Mouse (Mus musculus) CH12.LX (cell line): ENCODE data around the gene Rundc3b.

ENCODE experiments used
- BHLHE40 ChIP-seq: IDR thresholded peaks from 2 replicates; pipeline ENCODE4 v1.6.1; 2011; ENCODE audit warnings: mild to moderate bottlenecking, low read depth, low read length, improper control_type of control experiment
- CHD2 ChIP-seq: IDR thresholded peaks from 2 replicates; pipeline ENCODE4 v1.6.1; 2011; ENCODE audit warnings: low read length, improper control_type of control experiment
- CTCF ChIP-seq, 2 experiments: IDR thresholded peaks in 1 of 2; conservative IDR thresholded peaks in 1 of 2; 2 replicates each; pipeline ENCODE4 v1.5.1; 2011 to 2012; ENCODE audit warnings: low read depth in 2 of 2, low read length in 2 of 2, improper control_type of control experiment in 1 of 2, inconsistent platforms in 1 of 2, mild to moderate bottlenecking in 1 of 2, moderate library complexity in 1 of 2
- E2F4 ChIP-seq: IDR thresholded peaks from 2 replicates; pipeline ENCODE4 v1.6.1; 2011; ENCODE audit warnings: low read depth, low read length, improper control_type of control experiment; ENCODE audit not compliant: insufficient replicate concordance
- EP300 ChIP-seq: IDR thresholded peaks from 2 replicates; pipeline ENCODE4 v1.6.1; 2011; ENCODE audit warnings: low read length, improper control_type of control experiment
- POLR2A ChIP-seq: IDR thresholded peaks from 2 replicates; pipeline ENCODE4 v1.6.1; 2011; ENCODE audit warnings: low read depth, mild to moderate bottlenecking, improper control_type of control experiment, low read length
- RAD21 ChIP-seq: IDR thresholded peaks from 2 replicates; pipeline ENCODE4 v1.6.1; 2011; ENCODE audit warnings: low read depth, mild to moderate bottlenecking, low read length, improper control_type of control experiment, moderate library complexity
- SIN3A ChIP-seq: IDR thresholded peaks from 2 replicates; pipeline ENCODE4 v1.6.1; 2012; ENCODE audit warnings: low read length, improper control_type of control experiment, inconsistent platforms
- SMC3 ChIP-seq: IDR thresholded peaks from 2 replicates; pipeline ENCODE4 v1.6.1; 2011; ENCODE audit warnings: low read depth, low read length, improper control_type of control experiment
- USF1 ChIP-seq: IDR thresholded peaks from 2 replicates; pipeline ENCODE4 v1.6.1; 2014; ENCODE audit warnings: low read depth, mild to moderate bottlenecking, inconsistent platforms, low read length, improper control_type of control experiment

DNA sequence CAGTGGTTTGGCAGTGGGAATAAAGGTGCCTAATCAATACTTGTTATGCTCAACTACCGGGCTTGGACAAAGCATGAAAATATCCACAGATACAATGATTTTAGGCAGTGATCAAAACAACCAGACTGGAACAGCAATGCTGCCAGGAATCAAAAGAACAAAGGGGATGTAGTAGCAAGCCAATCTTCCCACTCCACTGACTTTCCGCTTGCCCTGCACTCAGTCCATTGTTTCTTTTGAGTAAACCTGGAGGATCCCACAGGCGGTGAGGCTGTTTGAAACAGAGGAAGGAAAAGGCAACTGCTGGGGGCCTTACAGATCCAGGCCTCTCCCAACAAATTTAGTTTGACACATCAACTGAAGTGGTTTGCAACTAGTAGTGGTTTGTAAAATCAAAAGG is 51.6 kb downstream of the Rundc3b start:
- TF ChIP-seq SIN3A (no peak), CTCF (conservative IDR thresholded peaks at IDR 0.05 in 1 of 2, IDR thresholded peaks at IDR 0.05 in 1 of 2; ENCODE audit: low read depth in 2 of 2, low read length in 2 of 2) (no peak), POLR2A (no peak), BHLHE40 (no peak), EP300 (no peak), RAD21 (no peak), USF1 (no peak), SMC3 (no peak), CHD2 (no peak), E2F4 (no peak)
